Mouse (Mus musculus): ENCODE results near the gene Brpf3.

The Brpf3 gene

DNA sequence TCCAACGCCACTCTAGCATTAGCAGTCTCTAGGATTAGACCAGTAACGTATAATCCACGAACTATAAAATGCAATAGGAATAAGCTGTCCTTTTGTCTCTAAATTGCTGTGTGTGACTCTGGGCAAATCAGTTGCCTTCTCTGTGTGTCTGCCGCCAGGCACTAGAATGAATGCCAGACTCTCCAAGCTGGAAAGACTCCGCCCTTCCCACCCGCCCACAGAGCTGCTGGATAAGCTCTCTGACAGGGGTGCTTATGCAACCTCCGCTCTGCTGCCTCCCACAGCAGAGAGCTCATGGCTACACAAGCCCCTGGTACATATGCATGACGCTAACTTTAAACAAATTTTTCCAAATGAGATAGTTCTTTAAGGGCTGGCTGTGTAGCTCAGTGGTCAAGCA is 74.4 kb downstream of the Brpf3 start:
- no peak for DNase-seq

DNA sequence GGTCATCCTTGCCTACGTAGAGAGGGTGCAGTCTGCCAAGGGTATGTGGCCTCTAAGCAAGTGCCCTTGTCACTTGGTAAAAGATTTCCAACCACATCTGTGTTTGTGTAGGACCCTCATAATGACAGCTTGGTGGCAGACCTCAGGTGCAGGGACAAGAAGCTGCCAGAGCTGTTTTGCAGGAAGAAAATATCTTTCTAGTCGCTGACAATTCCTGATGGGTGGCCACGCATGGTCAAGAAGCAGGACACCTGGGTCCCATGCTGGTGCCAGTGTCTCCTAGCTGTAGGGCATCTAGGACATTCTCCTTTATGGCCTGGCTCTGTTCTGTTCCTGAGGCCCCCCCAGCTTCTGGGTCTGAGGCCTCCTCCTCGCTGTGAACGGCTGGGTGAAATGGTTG is 75.4 kb downstream of the Brpf3 start:
- DNase-seq: no peak

DNA sequence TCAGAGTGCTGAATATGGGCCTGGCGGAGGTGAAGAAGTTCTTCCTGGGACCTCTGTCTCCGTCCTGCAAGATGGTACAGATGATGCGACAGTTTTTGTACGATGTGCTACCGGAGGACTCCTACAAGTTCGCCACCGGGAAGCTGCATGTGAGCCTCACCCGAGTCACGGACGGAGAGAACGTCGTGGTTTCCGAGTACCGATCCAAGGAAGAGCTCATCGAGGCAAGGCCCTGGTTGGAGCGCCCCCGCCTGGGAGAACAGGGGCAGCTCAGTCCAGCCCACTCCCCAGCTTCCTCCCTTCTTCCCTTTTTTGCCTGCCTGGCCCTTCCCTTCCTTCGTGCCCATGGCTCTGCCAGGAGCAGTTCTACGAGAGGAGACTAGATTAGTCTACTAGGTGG is 75.9 kb downstream of the Brpf3 start:
- peak; percentile 48 for DNase-seq

GRCm38 (mm10) chr17:28879931-28880391 is 79.1 kb downstream of the Brpf3 start:
- peak; percentile 81 for DNase-seq

DNA sequence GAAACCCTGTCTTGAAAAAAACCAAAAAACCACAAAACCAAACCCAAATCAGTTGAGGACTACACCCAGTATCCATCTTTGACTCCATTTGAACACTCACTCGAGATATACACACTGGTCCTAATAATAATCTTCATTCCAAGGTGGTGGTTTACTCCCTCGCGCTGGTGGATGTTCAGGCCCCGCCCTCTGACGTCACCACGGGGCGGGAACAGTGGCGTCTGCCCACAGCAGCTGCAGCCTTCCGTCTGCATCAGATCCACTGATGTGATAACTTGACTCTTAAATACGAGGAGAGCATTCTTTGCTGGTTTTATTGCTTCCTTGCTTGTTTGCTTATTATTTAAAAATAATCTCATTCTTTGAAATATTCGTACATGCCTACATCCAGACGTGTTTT is 81.4 kb downstream of the Brpf3 start:
- peak; percentile 83 for DNase-seq

GRCm38 (mm10) chr17:28882810-28883209 is 81.9 kb downstream of the Brpf3 start:
- no peak for DNase-seq

GRCm38 (mm10) chr17:28883941-28884516 is 83.1 kb downstream of the Brpf3 start:
- no peak for DNase-seq

DNA sequence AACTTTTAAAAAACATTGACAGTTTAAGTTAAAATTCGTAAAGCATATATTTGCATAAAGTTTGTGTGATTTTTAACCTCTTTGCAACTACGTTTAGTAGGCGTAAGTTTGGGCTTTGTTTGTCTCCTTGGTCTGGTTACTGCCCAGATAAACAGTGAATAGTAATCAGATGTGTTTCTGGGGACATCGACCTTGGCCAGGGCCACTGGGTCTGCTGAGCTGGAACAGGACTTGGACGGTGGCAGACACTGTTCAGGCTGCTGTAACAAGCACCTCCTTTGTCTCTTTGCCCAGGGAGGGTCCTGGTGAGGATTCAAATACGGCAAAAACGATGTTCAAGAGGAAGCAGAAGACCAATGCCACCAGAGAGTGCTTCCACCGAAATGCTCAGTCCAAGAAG is 84.3 kb downstream of the Brpf3 start:
- no peak for DNase-seq

GRCm38 (mm10) chr17:28886266-28886665 is 85.4 kb downstream of the Brpf3 start:
- DNase-seq: no peak
